Mouse (Mus musculus) spleen, adult 2 months (tissue): Measurements from ENCODE around the gene Rnft1. TPM values are rescaled to one million over a fixed set of nuclear protein-coding genes. Genes with fewer than 3 reads are reported as not detected.
A peak's percentile ranks its signal among the peaks of the same experiment; 100 is the strongest.

Experiments
- DNase-seq, 2 experiments: peaks; one replicate each; pipeline versions ENCODE4 v3.0.0 to v3.0.0-alpha.2; 2012 to 2021; ENCODE audit warnings: low spot score in 2 of 2, low read depth in 1 of 2
- H3K27ac ChIP-seq: fragments of 200-500 bp; 2 replicates; pipeline ENCODE4 v1.5.1; 2012; ENCODE audit warnings: low read length, inconsistent platforms; ENCODE audit not compliant: insufficient read depth
- H3K27me3 ChIP-seq: fragments of 200-500 bp; 2 replicates; pipeline ENCODE4 v1.6.1; 2012; ENCODE audit warnings: mild to moderate bottlenecking, moderate library complexity, low read length, inconsistent platforms; ENCODE audit not compliant: control insufficient read depth, insufficient read depth
- H3K36me3 ChIP-seq: fragments of 200-500 bp; 2 replicates; pipeline ENCODE4 v1.6.1; 2012; ENCODE audit warnings: mild to moderate bottlenecking, low read length, inconsistent platforms; ENCODE audit not compliant: control insufficient read depth, insufficient read depth
- H3K4me1 ChIP-seq: fragments of 200-500 bp; 2 replicates; pipeline ENCODE4 v1.6.1; 2011; ENCODE audit warnings: inconsistent platforms; ENCODE audit not compliant: control insufficient read depth, insufficient read depth, insufficient read length
- H3K4me3 ChIP-seq: fragments of 200-500 bp; 2 replicates; pipeline ENCODE4 v1.5.1; 2011; ENCODE audit warnings: mild to moderate bottlenecking, inconsistent platforms; ENCODE audit not compliant: insufficient read depth, insufficient read length; ENCODE audit errors: extremely low read depth
- CTCF ChIP-seq: fragments of 200-500 bp; IDR thresholded peaks from 2 replicates; pipeline ENCODE4 v1.5.1; 2011; ENCODE audit warnings: mild to moderate bottlenecking, inconsistent platforms; ENCODE audit not compliant: insufficient read depth, insufficient read length, insufficient replicate concordance; ENCODE audit errors: extremely low read depth
- POLR2A ChIP-seq: fragments of 200-500 bp; IDR thresholded peaks from 2 replicates; pipeline ENCODE4 v1.6.1; 2011; ENCODE audit warnings: low read depth, low read length, inconsistent platforms
- WGBS: fragments of 180-500 bp; shearing (Covaris S2); methylation state at CpG from one replicate; pipeline ENCODE4 v1.1.7; 2018; 5-methylcytosine and 5-hydroxymethylcytosine counted together
- polyA plus RNA-seq: library from polyadenylated mRNA; depleted of rRNA; stranded (reverse); fragments of >200 nt; gene quantifications from 2 replicates; pipeline ENCODE4 v1.2.3, GENCODE M21; 2012; rRNA removed

The Rnft1 gene
- polyA plus RNA-seq, result 2.9 and 3.1 TPM in 2 replicates

GRCm38 (mm10) chr11:86484101-86484868 is at the start of gene Rnft1:
Gene Rnft1, plus strand, starts transcription at chr11:86484657.
- Histone ChIP-seq H3K27ac (peak within 1 kb of the TSS; percentile 90), H3K4me3 (peak within 1 kb of the TSS; percentile 80), H3K4me1 (peaks cover 4% of the 10 kb centered on the region; the same call in 1 of the 2 replicates), H3K27me3 (no peaks in the 10 kb centered on the region), H3K36me3 (no peaks in the 10 kb centered on the region; the same call in 1 of the 2 replicates)
- peak; percentile 97 to 99 for DNase-seq
- peak; percentile 88 for TF ChIP-seq POLR2A
- TF ChIP-seq CTCF, result no peak
- under 1% methylated on average over 64 of the region's 68 CpGs for WGBS

DNA sequence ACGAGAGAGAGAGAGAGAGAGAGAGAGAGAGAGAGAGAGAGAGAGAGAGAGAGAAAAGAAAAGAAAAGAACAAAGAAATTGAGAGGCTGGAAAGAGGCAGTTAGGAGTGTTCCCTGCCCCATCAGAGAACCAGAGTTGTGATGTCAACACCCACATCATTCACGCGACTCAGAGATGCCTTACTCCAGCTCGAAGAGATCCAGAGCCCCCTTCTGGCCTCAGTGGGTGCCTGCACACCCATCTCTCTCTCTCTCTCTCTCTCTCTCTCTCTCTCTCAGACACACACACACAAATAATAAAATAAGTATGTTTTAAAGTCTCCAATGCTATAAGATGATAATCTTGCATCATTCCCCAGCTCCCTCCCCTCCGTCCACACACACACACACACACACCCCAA is 47.6 kb upstream of the Rnft1 start:
- 30% methylated on average over 5 of the region's 5 CpGs for WGBS
- no peak for TF ChIP-seq POLR2A
- peak; percentile 67; the same call in 1 of the 2 replicates for TF ChIP-seq CTCF
- H3K4me3 ChIP-seq, result no peak overlapping the region
- DNase-seq, result peak; percentile 42 to 61
- no peaks in the 10 kb centered on the region for H3K27me3 ChIP-seq
- no peaks in the 10 kb centered on the region for H3K36me3 ChIP-seq
- H3K4me1 ChIP-seq, result peaks cover 11% of the 10 kb centered on the region; the same call in 1 of the 2 replicates
- no peak overlapping the region for H3K27ac ChIP-seq

DNA sequence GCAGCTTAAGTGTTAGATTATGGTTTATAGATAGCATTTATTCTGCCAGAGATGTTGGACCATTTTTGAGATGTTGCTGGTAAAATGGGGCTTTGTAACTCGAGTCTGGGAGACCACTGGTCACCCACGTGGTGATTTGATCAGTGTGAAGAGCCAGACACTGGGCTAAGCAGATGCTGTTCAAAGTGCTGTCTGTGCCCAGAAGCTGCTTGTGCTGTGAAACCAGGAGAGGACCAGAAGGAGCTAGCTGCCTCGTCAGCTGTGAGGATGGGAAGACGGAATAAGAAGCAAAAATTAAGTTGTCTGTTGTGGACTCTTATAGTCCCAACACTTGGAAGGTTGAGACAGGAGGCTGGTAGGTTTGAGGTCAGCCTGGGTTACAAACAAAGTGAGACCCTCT is 46.2 kb upstream of the Rnft1 start:
- H3K4me1 ChIP-seq, result peaks cover 11% of the 10 kb centered on the region; the same call in 1 of the 2 replicates
- H3K36me3 ChIP-seq, result no peaks in the 10 kb centered on the region
- no peak overlapping the region for H3K4me3 ChIP-seq
- H3K27me3 ChIP-seq, result no peaks in the 10 kb centered on the region
- DNase-seq, result no peak
- no peak for TF ChIP-seq CTCF
- no peak for TF ChIP-seq POLR2A
- no peak overlapping the region for H3K27ac ChIP-seq
- 63% methylated on average over 4 of the region's 4 CpGs for WGBS

- Histone ChIP-seq H3K27me3 (no peaks in the 10 kb centered on the region), H3K4me3 (no peak overlapping the region), H3K36me3 (no peaks in the 10 kb centered on the region), H3K27ac (no peak overlapping the region), H3K4me1 (peaks cover 8% of the 10 kb centered on the region; the same call in 1 of the 2 replicates)
- 20% methylated on average over 5 of the region's 5 CpGs for WGBS
- no peak for DNase-seq
- no peak for TF ChIP-seq CTCF
- TF ChIP-seq POLR2A, result no peak
These were observed 43.7 kb upstream of the Rnft1 start for GRCm38 (mm10) chr11:86440791-86441190.

GRCm38 (mm10) chr11:86453991-86454390 is 30.5 kb upstream of the Rnft1 start:
- WGBS, result 93% methylated on average over 5 of the region's 5 CpGs
- H3K27ac ChIP-seq, result no peak overlapping the region
- TF ChIP-seq POLR2A (no peak), CTCF (no peak)
- no peak overlapping the region for H3K4me3 ChIP-seq
- no peaks in the 10 kb centered on the region for H3K27me3 ChIP-seq
- DNase-seq, result no peak
- no peaks in the 10 kb centered on the region for H3K36me3 ChIP-seq
- no peaks in the 10 kb centered on the region for H3K4me1 ChIP-seq

DNA sequence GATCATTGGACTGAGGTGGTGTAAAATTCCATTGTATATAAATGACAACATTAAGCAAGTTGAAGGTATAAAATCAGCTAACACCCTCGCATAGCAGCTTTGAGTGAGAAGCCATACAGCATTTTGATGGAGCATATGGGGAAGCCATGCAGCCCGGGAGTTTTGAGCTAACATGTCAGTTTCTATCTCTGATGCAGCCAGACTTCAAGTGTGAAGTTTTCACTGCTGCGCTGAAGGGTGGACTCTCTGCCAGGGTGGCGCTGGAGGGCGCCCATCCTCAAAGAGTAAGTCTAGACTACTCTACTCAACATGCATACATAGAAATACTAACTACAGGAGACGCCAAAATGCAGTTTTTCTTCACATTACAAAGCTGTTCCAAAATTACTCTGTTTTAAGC is 26.9 kb upstream of the Rnft1 start:
- WGBS, result 87% methylated on average over 6 of the region's 6 CpGs
- no peaks in the 10 kb centered on the region for H3K36me3 ChIP-seq
- H3K27ac ChIP-seq, result no peak overlapping the region
- no peaks in the 10 kb centered on the region for H3K4me1 ChIP-seq
- H3K4me3 ChIP-seq, result no peak overlapping the region
- no peak for TF ChIP-seq POLR2A
- no peak for TF ChIP-seq CTCF
- DNase-seq, result no peak
- no peaks in the 10 kb centered on the region for H3K27me3 ChIP-seq

- WGBS, result 96% methylated on average over 6 of the region's 6 CpGs
- H3K27me3 ChIP-seq, result no peaks in the 10 kb centered on the region
- no peaks in the 10 kb centered on the region for H3K36me3 ChIP-seq
- no peak for TF ChIP-seq POLR2A
- no peak for TF ChIP-seq CTCF
- no peak overlapping the region for H3K4me3 ChIP-seq
- no peak overlapping the region for H3K27ac ChIP-seq
- DNase-seq, result no peak
- no peaks in the 10 kb centered on the region for H3K4me1 ChIP-seq
These were observed 25.6 kb upstream of the Rnft1 start for GRCm38 (mm10) chr11:86458866-86459265.
